Mouse (Mus musculus): ENCODE data around the gene Twist1. TPM values are rescaled to one million over a fixed set of nuclear protein-coding genes. Genes with fewer than 3 reads are reported as not detected.

Twist1 gene
- polyA plus RNA-seq (2016; fragmentation: Nextera tagmentation; extraction: Ambion mirVana), result 11.0 and 12.3 TPM in 2 replicates

GRCm38 (mm10) chr12:33957400-33958240 lies at the start of gene Twist1:
Gene Twist1, plus strand, starts transcription at chr12:33957671.
- peak; percentile 71 for ATAC-seq (ENCODE audit: low FRiP score, low read depth)
- H3K4me3 ChIP-seq, result peak within 1 kb of the TSS; percentile 58
- H3K27me3 ChIP-seq, result peaks cover 82% of the 10 kb centered on the region
- H3K27ac ChIP-seq (replicated peaks), result peak within 1 kb of the TSS; percentile 65
- peak within 1 kb of the TSS; percentile 75 for H3K4me2 ChIP-seq (replicated peaks)
- H3K4me1 ChIP-seq, result peaks cover 25% of the 10 kb centered on the region
- peak within 1 kb of the TSS; percentile 64 for H3K9ac ChIP-seq (replicated peaks)
- WGBS, result 1% methylated on average over 67 of the region's 105 CpGs
- no peaks in the 10 kb centered on the region for H3K36me3 ChIP-seq
- H3K9me3 ChIP-seq, result no peaks in the 10 kb centered on the region

GRCm38 (mm10) chr12:33926751-33927150 lies 30.7 kb upstream of the Twist1 start:
- H3K9ac ChIP-seq (replicated peaks), result no peak overlapping the region
- no peaks in the 10 kb centered on the region for H3K9me3 ChIP-seq
- no peak overlapping the region for H3K27ac ChIP-seq (replicated peaks)
- peaks cover 19% of the 10 kb centered on the region for H3K4me1 ChIP-seq
- no peak overlapping the region for H3K4me3 ChIP-seq
- H3K27me3 ChIP-seq, result peaks cover 31% of the 10 kb centered on the region
- 11% methylated on average over 3 of the region's 3 CpGs for WGBS
- no peak for ATAC-seq (ENCODE audit: low FRiP score, low read depth)
- H3K36me3 ChIP-seq, result no peaks in the 10 kb centered on the region
- H3K4me2 ChIP-seq (replicated peaks), result no peak overlapping the region

- under 1% methylated on average over 15 of the region's 15 CpGs for WGBS
- no peaks in the 10 kb centered on the region for H3K36me3 ChIP-seq
- H3K9ac ChIP-seq (replicated peaks), result no peak overlapping the region
- no peaks in the 10 kb centered on the region for H3K9me3 ChIP-seq
- peaks cover 19% of the 10 kb centered on the region for H3K4me1 ChIP-seq
- no peak overlapping the region for H3K27ac ChIP-seq (replicated peaks)
- peak overlapping the region; percentile 60 for H3K4me2 ChIP-seq (replicated peaks)
- peak; percentile 72 for ATAC-seq (ENCODE audit: low FRiP score, low read depth)
- peak overlapping the region; percentile 37 for H3K4me3 ChIP-seq
- peaks cover 31% of the 10 kb centered on the region for H3K27me3 ChIP-seq
Observed at GRCm38 (mm10) chr12:33927334-33928098, 30.0 kb upstream of the Twist1 start.

- Histone ChIP-seq H3K4me1 (peaks cover 19% of the 10 kb centered on the region), H3K4me2 (replicated peaks) (peak within 1 kb of the TSS; percentile 60), H3K27me3 (peaks cover 31% of the 10 kb centered on the region), H3K36me3 (no peaks in the 10 kb centered on the region), H3K4me3 (peak within 1 kb of the TSS; percentile 37), H3K27ac (replicated peaks) (no peak within 1 kb of the TSS), H3K9me3 (no peaks in the 10 kb centered on the region), H3K9ac (replicated peaks) (peak within 1 kb of the TSS; percentile 47)
- ATAC-seq (ENCODE audit: low FRiP score, low read depth), result peak; percentile 23; the same call in 1 of the 2 replicates
- WGBS, result under 1% methylated on average over 39 of the region's 39 CpGs
Observed at GRCm38 (mm10) chr12:33928331-33929192, 28.9 kb upstream of the Twist1 start, which contains the start of gene Ferd3l. Gene Ferd3l, plus strand, starts transcription at chr12:33928425.

DNA sequence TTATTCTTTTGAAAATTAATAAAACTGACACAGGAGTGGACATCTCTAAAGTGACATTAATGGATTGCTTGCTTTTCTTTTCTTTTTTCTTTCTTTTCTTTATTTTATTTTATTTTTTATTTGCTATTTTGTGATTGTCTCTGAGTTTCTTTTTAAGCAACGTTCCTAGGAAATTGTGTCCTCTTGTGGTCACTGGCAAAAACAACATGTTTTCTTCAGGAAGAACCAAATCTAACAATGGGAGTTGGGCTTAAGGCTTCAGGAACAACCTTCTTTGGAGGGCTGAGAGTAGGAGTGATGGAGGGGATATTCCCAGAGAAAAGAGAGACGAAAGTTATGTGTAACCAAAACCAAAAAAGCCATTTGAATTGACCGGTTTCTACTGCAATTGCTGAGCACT lies 4.6 kb upstream of the Twist1 start:
- no peak for ATAC-seq (ENCODE audit: low FRiP score, low read depth)
- Histone ChIP-seq H3K9ac (replicated peaks) (no peak overlapping the region), H3K4me3 (no peak overlapping the region), H3K4me1 (peaks cover 11% of the 10 kb centered on the region), H3K27ac (replicated peaks) (no peak overlapping the region), H3K36me3 (no peaks in the 10 kb centered on the region), H3K4me2 (replicated peaks) (no peak overlapping the region), H3K9me3 (no peaks in the 10 kb centered on the region), H3K27me3 (peaks cover 55% of the 10 kb centered on the region)
- WGBS, result 3% methylated on average over 3 of the region's 3 CpGs

GRCm38 (mm10) chr12:33954931-33955565 lies 2.4 kb upstream of the Twist1 start:
- ATAC-seq (ENCODE audit: low FRiP score, low read depth), result no peak
- H3K27me3 ChIP-seq, result peaks cover 71% of the 10 kb centered on the region
- no peak overlapping the region for H3K4me3 ChIP-seq
- H3K27ac ChIP-seq (replicated peaks), result no peak overlapping the region
- no peak overlapping the region for H3K4me2 ChIP-seq (replicated peaks)
- 8% methylated on average over 8 of the region's 8 CpGs for WGBS
- no peak overlapping the region for H3K9ac ChIP-seq (replicated peaks)
- H3K9me3 ChIP-seq, result no peaks in the 10 kb centered on the region
- H3K4me1 ChIP-seq, result peaks cover 21% of the 10 kb centered on the region
- no peaks in the 10 kb centered on the region for H3K36me3 ChIP-seq

DNA sequence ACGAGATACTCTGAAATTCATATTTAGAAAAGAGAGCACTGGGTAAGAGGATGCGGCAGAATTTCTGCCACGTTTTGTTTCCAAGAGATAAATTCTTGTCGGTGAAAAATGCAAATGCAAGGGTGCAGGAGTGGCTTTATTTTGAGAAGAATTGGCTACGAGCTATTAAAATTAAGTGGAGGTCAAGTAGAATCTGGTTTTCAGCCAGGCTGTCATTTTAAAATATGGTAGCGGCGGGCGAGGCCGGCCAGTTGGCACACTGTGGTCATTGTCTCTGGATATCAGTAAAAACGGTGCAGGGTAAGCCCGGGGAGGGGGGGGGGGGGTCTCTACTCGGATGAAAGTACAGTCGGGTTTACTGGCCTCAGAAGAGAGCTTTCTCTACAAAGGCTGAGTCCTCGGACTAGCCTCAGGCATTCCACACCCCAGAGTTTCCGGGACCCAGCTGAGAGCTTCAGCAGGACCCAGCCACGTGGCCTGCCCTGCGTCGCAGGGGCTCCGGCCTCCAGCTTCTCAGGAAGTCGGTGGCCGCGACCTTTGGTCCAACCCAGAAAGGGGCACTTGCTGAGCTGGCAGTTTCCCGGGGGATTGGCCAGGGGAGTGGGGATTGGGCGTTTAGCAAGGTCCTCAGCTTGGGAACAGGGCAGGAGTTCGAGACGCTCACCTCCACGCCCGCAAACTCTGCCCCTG lies 1.7 kb upstream of the Twist1 start:
- no peaks in the 10 kb centered on the region for H3K9me3 ChIP-seq
- no peak overlapping the region for H3K27ac ChIP-seq (replicated peaks)
- no peaks in the 10 kb centered on the region for H3K36me3 ChIP-seq
- H3K4me2 ChIP-seq (replicated peaks), result peak overlapping the region; percentile 16
- peak overlapping the region; percentile 18; the same call in 1 of the 2 replicates for H3K4me3 ChIP-seq
- peak; percentile 16; the same call in 1 of the 2 replicates for ATAC-seq (ENCODE audit: low FRiP score, low read depth)
- no peak overlapping the region for H3K9ac ChIP-seq (replicated peaks)
- H3K4me1 ChIP-seq, result peaks cover 21% of the 10 kb centered on the region
- WGBS, result 1% methylated on average over 28 of the region's 28 CpGs
- peaks cover 69% of the 10 kb centered on the region for H3K27me3 ChIP-seq

- WGBS, result under 1% methylated on average over 39 of the region's 43 CpGs
- Histone ChIP-seq H3K27me3 (peaks cover 74% of the 10 kb centered on the region), H3K9ac (replicated peaks) (no peak overlapping the region), H3K27ac (replicated peaks) (no peak overlapping the region), H3K4me1 (peaks cover 21% of the 10 kb centered on the region), H3K9me3 (no peaks in the 10 kb centered on the region), H3K36me3 (no peaks in the 10 kb centered on the region), H3K4me3 (peak overlapping the region; percentile 58), H3K4me2 (replicated peaks) (peak overlapping the region; percentile 75)
- ATAC-seq (ENCODE audit: low FRiP score, low read depth), result peak; percentile 23; the same call in 1 of the 2 replicates
Observed at GRCm38 (mm10) chr12:33956576-33957399, 683 bp upstream of the Twist1 start.

DNA sequence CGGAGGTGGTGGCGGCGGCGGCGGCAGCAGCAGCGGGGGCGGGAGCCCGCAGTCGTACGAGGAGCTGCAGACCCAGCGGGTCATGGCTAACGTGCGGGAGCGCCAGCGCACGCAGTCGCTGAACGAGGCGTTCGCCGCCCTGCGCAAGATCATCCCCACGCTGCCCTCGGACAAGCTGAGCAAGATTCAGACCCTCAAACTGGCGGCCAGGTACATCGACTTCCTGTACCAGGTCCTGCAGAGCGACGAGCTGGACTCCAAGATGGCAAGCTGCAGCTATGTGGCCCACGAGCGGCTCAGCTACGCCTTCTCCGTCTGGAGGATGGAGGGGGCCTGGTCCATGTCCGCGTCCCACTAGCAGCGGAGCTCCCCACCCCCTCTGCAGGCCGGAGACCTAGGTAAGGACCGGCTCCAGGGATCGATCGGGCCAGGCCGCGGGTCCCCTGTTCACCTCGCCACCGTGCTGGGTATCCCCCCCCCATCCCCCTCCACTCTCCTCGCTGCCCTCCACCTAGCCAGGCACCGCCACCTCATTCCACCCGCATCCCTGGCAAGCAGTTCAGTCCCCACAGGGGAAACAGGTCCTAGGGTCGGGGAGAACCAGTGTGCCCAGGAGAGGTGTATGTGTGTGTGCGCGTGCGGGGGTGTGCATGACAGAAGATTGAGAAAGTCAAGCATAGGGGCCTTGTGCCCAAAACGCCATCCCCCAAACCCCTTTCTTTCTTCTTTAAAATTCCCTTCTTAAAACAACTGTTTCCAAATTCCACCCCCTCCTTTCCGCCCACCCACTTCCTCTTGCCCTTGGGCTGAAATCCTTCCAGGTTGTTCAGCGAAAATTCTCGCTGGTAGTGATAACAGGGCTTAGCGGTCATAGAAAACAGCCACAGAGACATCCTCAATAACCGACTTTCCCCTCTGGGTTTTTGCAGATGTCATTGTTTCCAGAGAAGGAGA lies 1.0 kb downstream of the Twist1 start:
- 0% methylated on average over 50 of the region's 56 CpGs for WGBS
- Histone ChIP-seq H3K27me3 (peaks cover 84% of the 10 kb centered on the region), H3K36me3 (no peaks in the 10 kb centered on the region), H3K4me2 (replicated peaks) (peak overlapping the region; percentile 75), H3K4me1 (peaks cover 25% of the 10 kb centered on the region), H3K9ac (replicated peaks) (peak overlapping the region; percentile 64), H3K9me3 (no peaks in the 10 kb centered on the region), H3K27ac (replicated peaks) (peak overlapping the region; percentile 65), H3K4me3 (peak overlapping the region; percentile 58)
- ATAC-seq (ENCODE audit: low FRiP score, low read depth), result peak; percentile 61
